Mouse (Mus musculus) liver, embryonic 15.5 days (tissue): Measurements from ENCODE around the gene Rdh1. TPM values are rescaled to one million over a fixed set of nuclear protein-coding genes. Genes with fewer than 3 reads are reported as not detected.
A peak's percentile ranks its signal among the peaks of the same experiment; 100 is the strongest.

Source experiments
- ATAC-seq: fragments of 200-750 bp; cut with Nextera tagmentation; 2 replicates; pipeline ENCODE4 v1.8.0; 2017; ENCODE audit warnings: moderate number of reproducible peaks, mild to moderate bottlenecking, moderate library complexity; ENCODE audit not compliant: insufficient read depth
- H3K27ac ChIP-seq: fragments of 300-500 bp; sonication (generic); replicated peaks from 2 replicates; pipeline ENCODE4 v1.5.1; 2015; ENCODE audit warnings: mild to moderate bottlenecking, inconsistent platforms
- H3K27me3 ChIP-seq: fragments of 300-500 bp; sonication (generic); 2 replicates; pipeline ENCODE4 v1.6.1; 2015; ENCODE audit warnings: mild to moderate bottlenecking, inconsistent platforms
- H3K36me3 ChIP-seq: fragments of 300-500 bp; sonication (generic); replicated peaks from 2 replicates; pipeline ENCODE4 v1.6.1; 2015; ENCODE audit warnings: moderate library complexity, mild to moderate bottlenecking, inconsistent platforms
- H3K4me1 ChIP-seq: fragments of 300-500 bp; sonication (generic); replicated peaks from 2 replicates; pipeline ENCODE4 v1.6.1; 2015; ENCODE audit warnings: inconsistent platforms
- H3K4me2 ChIP-seq: fragments of 300-500 bp; sonication (generic); 2 replicates; pipeline ENCODE4 v1.6.1; 2015; ENCODE audit warnings: moderate library complexity, mild to moderate bottlenecking, inconsistent platforms
- H3K4me3 ChIP-seq: fragments of 300-500 bp; sonication (generic); replicated peaks from 2 replicates; pipeline ENCODE4 v1.5.1; 2015; ENCODE audit warnings: mild to moderate bottlenecking, inconsistent platforms
- H3K9ac ChIP-seq: fragments of 300-500 bp; sonication (generic); 2 replicates; pipeline ENCODE4 v1.6.1; 2015; ENCODE audit warnings: moderate library complexity, mild to moderate bottlenecking, inconsistent platforms
- H3K9me3 ChIP-seq: fragments of 300-500 bp; sonication (generic); replicated peaks from 2 replicates; pipeline ENCODE4 v1.6.1; 2016; ENCODE audit warnings: inconsistent platforms
- WGBS: fragments of 180-500 bp; shearing (Covaris S2); methylation state at CpG from one replicate; pipeline ENCODE4 v1.1.7; 2015; ENCODE audit warnings: mixed read lengths; ENCODE audit not compliant: insufficient replicate concordance; 5-methylcytosine and 5-hydroxymethylcytosine counted together
- polyA plus RNA-seq: library from polyadenylated mRNA; unstranded; fragments of >200 nt; fragmentation: Nextera tagmentation; extraction: Ambion mirVana; gene quantifications from 2 replicates; pipeline ENCODE4 v1.2.1, GENCODE M21; 2015

Gene Rdh1
- polyA plus RNA-seq: 0.17 and 0.22 TPM in 2 replicates

DNA sequence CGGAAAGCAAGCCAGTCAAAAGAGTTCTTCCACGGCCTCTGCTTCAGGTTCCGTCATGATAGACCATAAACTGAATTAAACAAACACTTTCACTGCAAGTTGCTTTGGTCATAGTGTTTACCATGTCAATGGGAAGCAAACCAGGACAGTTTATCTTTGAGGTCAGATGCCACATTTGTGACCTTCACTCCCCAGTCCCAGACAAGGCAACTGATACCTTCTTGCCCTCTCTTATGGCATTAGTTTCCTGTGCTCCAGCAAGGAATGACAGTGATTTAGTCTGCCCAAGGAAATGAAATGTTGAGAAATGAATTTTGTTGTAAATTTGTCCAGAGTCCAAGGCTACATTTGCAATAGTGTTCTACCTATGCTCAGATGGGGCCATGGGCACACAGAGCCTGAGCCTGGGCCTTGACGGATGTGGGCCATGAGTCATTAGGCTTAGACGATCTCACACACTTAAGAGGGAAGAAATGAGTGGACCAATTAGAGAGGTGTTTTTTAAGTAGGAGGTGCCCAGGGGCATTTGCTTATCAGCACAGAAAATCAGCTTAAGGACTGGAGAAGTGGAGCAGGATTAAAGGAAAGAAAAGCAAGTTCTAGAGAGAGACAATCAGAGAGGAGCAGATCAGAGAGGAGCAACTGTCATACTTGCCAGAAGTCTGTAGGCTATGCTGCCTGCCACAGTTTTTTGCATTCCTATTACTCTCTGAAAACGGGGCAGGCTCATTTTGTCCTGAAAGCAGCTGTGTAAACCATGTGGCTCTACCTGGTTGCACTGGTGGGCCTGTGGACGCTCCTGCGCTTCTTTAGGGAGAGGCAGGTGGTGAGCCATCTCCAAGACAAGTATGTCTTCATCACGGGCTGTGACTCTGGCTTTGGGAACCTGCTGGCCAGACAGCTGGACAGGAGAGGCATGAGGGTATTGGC lies at the start of gene Rdh1, which contains the start of gene Rdh16f1:
TSS of gene Rdh1 (plus strand) at position 541 of the 930 bp plus-strand sequence.
TSS of gene Rdh16f1 (plus strand) at position 607 of the 930 bp plus-strand sequence.
- H3K27ac ChIP-seq: 0 out of 2 replicates have a peak within 1 kb of the TSS, but pooled peaks have one; percentile 5
- 0 out of 2 replicates have a peak, but pooled peaks have one; percentile 30 for ATAC-seq
- no peaks in the 10 kb centered on the region for H3K9me3 ChIP-seq
- peaks cover 26% of the 10 kb centered on the region for H3K4me1 ChIP-seq
- H3K27me3 ChIP-seq: no peaks in the 10 kb centered on the region
- no peak within 1 kb of the TSS for H3K9ac ChIP-seq
- WGBS: 52% methylated on average over 9 of the region's 9 CpGs
- no peak within 1 kb of the TSS for H3K4me2 ChIP-seq
- no peaks in the 10 kb centered on the region for H3K36me3 ChIP-seq
- no peak within 1 kb of the TSS for H3K4me3 ChIP-seq

DNA sequence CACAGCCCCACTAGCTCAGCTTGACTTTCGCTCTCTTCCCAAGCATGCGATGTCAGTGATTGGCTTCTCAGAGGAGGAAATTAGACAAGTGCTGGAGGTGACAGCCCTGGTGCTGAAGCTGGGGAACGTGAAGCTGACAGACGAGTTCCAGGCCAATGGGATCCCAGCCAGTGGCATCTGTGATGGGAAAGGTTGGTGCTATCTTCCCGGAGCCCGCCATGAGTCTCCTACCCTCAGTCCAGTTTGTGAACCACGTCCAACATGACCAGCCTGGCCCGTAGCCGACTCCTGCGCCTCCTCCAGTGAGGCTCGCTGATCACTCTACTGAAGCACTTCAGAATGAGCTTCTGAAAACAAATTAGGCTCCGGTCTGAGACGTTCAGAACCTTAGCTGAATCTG lies 49.2 kb upstream of the Rdh1 start:
- H3K4me2 ChIP-seq: no peak overlapping the region
- no peaks in the 10 kb centered on the region for H3K36me3 ChIP-seq
- H3K9me3 ChIP-seq: no peaks in the 10 kb centered on the region
- H3K9ac ChIP-seq: no peak overlapping the region
- H3K27me3 ChIP-seq: peaks cover 6% of the 10 kb centered on the region; the same call in 1 of the 2 replicates
- no peak overlapping the region for H3K4me3 ChIP-seq
- no peak for ATAC-seq
- H3K27ac ChIP-seq: no peak overlapping the region
- H3K4me1 ChIP-seq: no peaks in the 10 kb centered on the region; the same call in 1 of the 2 replicates
- 69% methylated on average over 13 of the region's 13 CpGs for WGBS

- no peak overlapping the region for H3K4me3 ChIP-seq
- H3K4me2 ChIP-seq: no peak overlapping the region
- no peaks in the 10 kb centered on the region for H3K36me3 ChIP-seq
- H3K27ac ChIP-seq: no peak overlapping the region
- no peaks in the 10 kb centered on the region for H3K4me1 ChIP-seq
- no peak for ATAC-seq
- H3K9ac ChIP-seq: no peak overlapping the region
- H3K27me3 ChIP-seq: peaks cover 6% of the 10 kb centered on the region; the same call in 1 of the 2 replicates
- 70% methylated on average over 6 of the region's 6 CpGs for WGBS
- no peaks in the 10 kb centered on the region for H3K9me3 ChIP-seq
Observed at GRCm38 (mm10) chr10:127712736-127713135, 46.8 kb upstream of the Rdh1 start.

GRCm38 (mm10) chr10:127721671-127722418 lies 37.7 kb upstream of the Rdh1 start:
- H3K4me2 ChIP-seq: no peak overlapping the region; the same call in 1 of the 2 replicates
- H3K9me3 ChIP-seq: no peaks in the 10 kb centered on the region
- no peak for ATAC-seq
- no peak overlapping the region for H3K27ac ChIP-seq
- 22% methylated on average over 20 of the region's 20 CpGs for WGBS
- H3K4me3 ChIP-seq: no peak overlapping the region
- no peak overlapping the region for H3K9ac ChIP-seq
- no peaks in the 10 kb centered on the region for H3K36me3 ChIP-seq
- H3K27me3 ChIP-seq: peaks cover 56% of the 10 kb centered on the region
- peaks cover 34% of the 10 kb centered on the region for H3K4me1 ChIP-seq

DNA sequence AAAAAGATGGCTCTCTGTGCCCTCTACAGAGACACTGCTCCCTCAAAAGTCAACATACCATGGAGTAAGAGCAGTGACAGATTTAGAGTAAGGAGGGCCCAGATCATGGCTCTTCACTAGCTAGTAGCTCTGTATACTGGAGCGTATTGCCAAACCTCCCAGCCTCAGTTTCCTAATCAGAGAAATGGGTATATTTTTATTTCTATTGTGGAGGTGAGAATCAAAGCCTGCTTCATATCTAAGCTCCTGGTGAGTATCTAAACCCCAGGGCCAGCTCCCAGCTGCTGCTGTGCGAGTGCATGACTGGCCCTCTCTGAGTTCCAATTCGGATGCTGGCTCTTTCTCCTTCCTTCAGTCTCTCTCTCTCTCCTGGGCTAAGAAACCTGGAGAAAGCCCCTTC lies 35.3 kb upstream of the Rdh1 start, which contains the start of gene Tac2:
TSS of gene Tac2 (plus strand) at position 301 of the 400 bp plus-strand sequence.
- no peak within 1 kb of the TSS for H3K27ac ChIP-seq
- H3K9ac ChIP-seq: no peak within 1 kb of the TSS
- H3K36me3 ChIP-seq: no peaks in the 10 kb centered on the region
- peak within 1 kb of the TSS; percentile 21; the same call in 1 of the 2 replicates for H3K4me3 ChIP-seq
- WGBS: 53% methylated on average over 3 of the region's 3 CpGs
- ATAC-seq: no peak
- H3K4me1 ChIP-seq: peaks cover 53% of the 10 kb centered on the region
- peak within 1 kb of the TSS; percentile 46 for H3K4me2 ChIP-seq
- H3K9me3 ChIP-seq: no peaks in the 10 kb centered on the region
- H3K27me3 ChIP-seq: peaks cover 56% of the 10 kb centered on the region

- peak; percentile 62 for ATAC-seq
- Histone ChIP-seq H3K9ac (no peak overlapping the region), H3K4me1 (peaks cover 61% of the 10 kb centered on the region), H3K4me3 (peak overlapping the region; percentile 21; the same call in 1 of the 2 replicates), H3K36me3 (no peaks in the 10 kb centered on the region), H3K27ac (no peak overlapping the region), H3K4me2 (peak overlapping the region; percentile 46), H3K9me3 (no peaks in the 10 kb centered on the region), H3K27me3 (peaks cover 47% of the 10 kb centered on the region)
- WGBS: 55% methylated on average over 4 of the region's 4 CpGs
Observed at GRCm38 (mm10) chr10:127725136-127725535, 34.4 kb upstream of the Rdh1 start.

GRCm38 (mm10) chr10:127728437-127728836 lies 31.1 kb upstream of the Rdh1 start:
- peaks cover 14% of the 10 kb centered on the region for H3K27me3 ChIP-seq
- H3K9me3 ChIP-seq: no peaks in the 10 kb centered on the region
- no peak for ATAC-seq
- H3K27ac ChIP-seq: no peak overlapping the region
- H3K4me1 ChIP-seq: peaks cover 80% of the 10 kb centered on the region
- H3K4me3 ChIP-seq: no peak overlapping the region
- H3K36me3 ChIP-seq: no peaks in the 10 kb centered on the region
- H3K9ac ChIP-seq: peak overlapping the region; percentile 6; the same call in 1 of the 2 replicates
- peak overlapping the region; percentile 27 for H3K4me2 ChIP-seq
- WGBS: 62% methylated on average over 8 of the region's 8 CpGs

DNA sequence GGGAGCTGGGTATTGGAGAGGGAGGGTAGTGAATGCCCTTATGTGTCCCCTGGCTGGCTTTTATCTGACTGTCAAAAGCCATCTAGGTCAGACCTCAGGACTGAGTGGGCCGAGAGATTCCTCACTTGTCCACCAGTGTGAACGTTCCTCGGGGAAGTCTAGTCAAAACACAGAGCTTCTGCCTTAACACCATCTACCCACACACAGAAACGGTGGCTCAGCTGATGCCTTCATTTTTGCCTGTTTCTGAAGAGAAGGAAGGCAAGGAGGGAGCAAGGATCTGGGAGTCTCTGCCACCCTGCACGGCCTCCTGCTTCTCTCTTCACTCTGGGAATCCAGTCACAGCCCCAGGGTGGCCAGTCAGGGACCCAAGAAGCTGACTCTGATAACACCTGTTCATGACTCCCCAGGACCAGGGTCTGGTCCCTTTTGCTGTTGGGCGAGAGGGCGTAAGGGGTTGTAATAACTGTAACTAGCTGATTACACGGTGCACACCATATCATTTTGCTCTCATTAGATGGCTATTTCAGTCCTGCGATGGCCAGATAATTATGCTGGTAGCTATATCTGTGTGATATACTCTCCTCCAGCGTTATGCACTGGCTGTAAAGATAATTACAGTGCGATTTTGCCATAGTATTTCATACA lies 29.1 kb upstream of the Rdh1 start:
- H3K4me1 ChIP-seq: peaks cover 87% of the 10 kb centered on the region
- WGBS: 22% methylated on average over 11 of the region's 11 CpGs
- no peak overlapping the region for H3K4me3 ChIP-seq
- H3K4me2 ChIP-seq: peak overlapping the region; percentile 54
- H3K9ac ChIP-seq: peak overlapping the region; percentile 16; the same call in 1 of the 2 replicates
- no peaks in the 10 kb centered on the region for H3K9me3 ChIP-seq
- ATAC-seq: peak; percentile 90
- peak overlapping the region; percentile 85 for H3K27ac ChIP-seq
- H3K27me3 ChIP-seq: peaks cover 5% of the 10 kb centered on the region
- no peaks in the 10 kb centered on the region for H3K36me3 ChIP-seq

DNA sequence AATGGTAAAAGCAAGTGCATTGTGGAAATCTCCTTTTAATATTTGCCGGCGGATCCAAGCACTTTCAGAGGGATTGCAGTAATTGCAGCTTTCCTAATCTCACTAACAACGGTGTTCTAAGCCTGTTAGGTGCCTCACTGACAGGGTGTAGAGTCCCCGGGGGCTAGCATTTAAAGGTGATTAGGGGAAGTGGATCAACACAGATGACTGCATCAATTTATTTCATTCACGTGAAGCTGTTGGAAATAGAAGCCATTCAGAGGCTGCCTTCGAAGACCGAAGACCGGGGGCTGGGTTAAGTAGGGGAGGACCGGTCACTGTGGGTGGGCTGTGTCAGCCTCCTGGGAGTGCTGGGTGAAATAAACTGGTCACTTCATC lies 28.6 kb upstream of the Rdh1 start:
- Histone ChIP-seq H3K4me1 (peaks cover 89% of the 10 kb centered on the region), H3K9me3 (no peaks in the 10 kb centered on the region), H3K4me3 (no peak overlapping the region), H3K9ac (peak overlapping the region; percentile 13; the same call in 1 of the 2 replicates), H3K27ac (peak overlapping the region; percentile 85), H3K4me2 (peak overlapping the region; percentile 54), H3K27me3 (peaks cover 5% of the 10 kb centered on the region), H3K36me3 (no peaks in the 10 kb centered on the region)
- no peak for ATAC-seq
- WGBS: 38% methylated on average over 9 of the region's 9 CpGs

- H3K36me3 ChIP-seq: no peaks in the 10 kb centered on the region
- H3K27ac ChIP-seq: peak overlapping the region; percentile 85
- H3K9ac ChIP-seq: 0 out of 2 replicates have a peak overlapping the region, but pooled peaks have one; percentile 13
- H3K9me3 ChIP-seq: no peaks in the 10 kb centered on the region
- H3K4me3 ChIP-seq: no peak overlapping the region
- peaks cover 5% of the 10 kb centered on the region for H3K27me3 ChIP-seq
- H3K4me1 ChIP-seq: peaks cover 93% of the 10 kb centered on the region
- no peak for ATAC-seq
- 15% methylated on average over 5 of the region's 5 CpGs for WGBS
- H3K4me2 ChIP-seq: peak overlapping the region; percentile 54
Observed at GRCm38 (mm10) chr10:127731397-127731796, 28.1 kb upstream of the Rdh1 start.
